ENCODE assay signal across 8 mouse cellular contexts in the genomic region with DNA sequence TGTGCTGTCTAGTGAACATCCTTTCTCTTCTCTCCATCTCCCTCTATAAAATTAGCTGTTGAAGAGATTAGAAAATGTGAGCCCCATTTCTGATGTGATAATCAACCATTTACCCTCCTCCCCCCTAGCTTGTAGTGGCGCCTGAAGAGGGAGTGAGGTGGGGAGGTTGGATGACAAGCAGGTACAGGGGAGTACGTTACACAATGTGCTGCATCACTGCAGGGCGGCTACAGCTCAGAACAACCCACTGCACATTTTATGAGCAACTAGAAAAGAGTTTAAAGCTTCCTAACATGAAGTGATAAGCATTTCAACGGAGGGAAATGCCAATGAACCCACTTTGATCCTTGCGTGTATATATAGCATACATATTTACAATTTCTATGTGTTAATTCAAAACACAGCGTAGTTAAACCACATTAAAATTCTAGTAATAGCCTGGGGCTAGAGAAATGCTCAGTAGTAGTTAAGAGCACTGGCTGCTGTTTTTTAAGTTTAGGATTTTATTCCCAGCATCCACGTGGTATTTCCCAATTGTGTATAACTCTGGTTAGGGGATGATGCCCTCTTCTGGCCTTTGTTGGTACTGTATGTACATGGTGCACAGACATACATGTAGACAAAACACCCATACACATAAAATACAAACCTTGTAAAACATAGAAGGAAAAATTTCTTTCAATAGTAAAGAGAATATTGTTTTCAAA. TPM values are rescaled to one million over a fixed set of nuclear protein-coding genes. Genes with fewer than 3 reads are reported as not detected.
DNase-seq lines count a peak whose midpoint lies in the region; ATAC-seq and TF ChIP-seq lines count a peak whose summit lies in the region.

No protein-coding gene starts in this region.

- no peaks in the 10 kb centered on the region for H3K36me3 ChIP-seq in embryonic facial prominence, embryonic 11.5 days (replicated peaks; ENCODE audit: control insufficient read depth, insufficient read depth, low read depth, low read length)
- H3K36me3 ChIP-seq in lung, postnatal 0 days (ENCODE audit: insufficient read depth, low read length), result no peaks in the 10 kb centered on the region

- no peaks in the 10 kb centered on the region for H3K9me3 ChIP-seq in embryonic facial prominence, embryonic 11.5 days (replicated peaks; ENCODE audit: control insufficient read depth, low read length)
- no peaks in the 10 kb centered on the region for H3K9me3 ChIP-seq in lung, postnatal 0 days (ENCODE audit: low read length)

- TF ChIP-seq CTCF in lung, postnatal 0 days (IDR thresholded peaks at IDR 0.05), result peak; percentile 82

- no peaks in the 10 kb centered on the region for H3K4me1 ChIP-seq in embryonic facial prominence, embryonic 11.5 days (ENCODE audit: control insufficient read depth, insufficient read depth, low read length)
- H3K4me1 ChIP-seq in lung, postnatal 0 days (ENCODE audit: insufficient read depth, low read depth, low read length), result no peaks in the 10 kb centered on the region

- no peak for ATAC-seq in CD4-positive, CD25-positive, alpha-beta regulatory T cell, adult 4 months
- no peak for ATAC-seq in embryonic facial prominence, embryonic 11.5 days (replicated peaks; ENCODE audit: insufficient number of reproducible peaks, low FRiP score, low TSS enrichment, low read depth)
- no peak for ATAC-seq in lung, postnatal 0 days

- 74% methylated on average over 7 of the region's 7 CpGs for WGBS in embryonic facial prominence, embryonic 11.5 days
- 59% methylated on average over 7 of the region's 7 CpGs for WGBS in lung, postnatal 0 days

- H3K4me3 ChIP-seq in embryonic facial prominence, embryonic 11.5 days (ENCODE audit: low read depth, low read length), result no peak overlapping the region
- no peak overlapping the region for H3K4me3 ChIP-seq in lung, postnatal 0 days (ENCODE audit: low read depth, low read length)

- no peak overlapping the region for H3K9ac ChIP-seq in embryonic facial prominence, embryonic 11.5 days (replicated peaks; ENCODE audit: low read length)
- H3K9ac ChIP-seq in lung, postnatal 0 days (replicated peaks; ENCODE audit: low read depth), result no peak overlapping the region

- no peak overlapping the region for H3K4me2 ChIP-seq in embryonic facial prominence, embryonic 11.5 days (ENCODE audit: low read depth, low read length)
- no peak overlapping the region for H3K4me2 ChIP-seq in lung, postnatal 0 days (replicated peaks; ENCODE audit: low read depth, low read length)

- no peak overlapping the region for H3K27ac ChIP-seq in embryonic facial prominence, embryonic 11.5 days (replicated peaks; ENCODE audit: low read depth, low read length)
- no peak overlapping the region for H3K27ac ChIP-seq in lung, postnatal 0 days (ENCODE audit: low read length)

- no peak for TF ChIP-seq EP300 in lung, postnatal 0 days (IDR thresholded peaks at IDR 0.05)

- H3K27me3 ChIP-seq in embryonic facial prominence, embryonic 11.5 days (ENCODE audit: control insufficient read depth, insufficient read depth, low read length), result no peaks in the 10 kb centered on the region
- no peaks in the 10 kb centered on the region for H3K27me3 ChIP-seq in lung, postnatal 0 days (replicated peaks; ENCODE audit: insufficient read depth, low read length)

- peak; percentile 34 for DNase-seq in CD4-positive, CD25-positive, alpha-beta regulatory T cell, adult 2 months (ENCODE audit: low read depth, low spot score)
- peak; percentile 45 for DNase-seq in right cerebral cortex, adult 18-20 months
- no peak for DNase-seq in right cerebral cortex, postnatal 25 days
- DNase-seq in embryonic facial prominence, embryonic 11.5 days (ENCODE audit: low spot score), result peak; percentile 75
- DNase-seq in kidney, adult 9 months, result peak; percentile 68
- DNase-seq in lung, postnatal 0 days (ENCODE audit: low spot score), result peak; percentile 59
- DNase-seq in right cerebral cortex, postnatal 14 days, result peak; percentile 78

RNA-seq across cellular contexts. Expression of gene 1500015O10Rik, which starts 7.6 kb away (rescaled TPM):
- polyA plus RNA-seq in CD4-positive, CD25-positive, alpha-beta regulatory T cell, adult 4 months (2017; shearing (Covaris generic)), result not detected
- 0.40 and 0.48 TPM in 2 replicates for polyA plus RNA-seq in embryonic facial prominence, embryonic 11.5 days (2014; fragmentation: Nextera tagmentation; extraction: Ambion mirVana)
- polyA plus RNA-seq in lung, postnatal 0 days (2015; fragmentation: Nextera tagmentation; extraction: Ambion mirVana), result 15.6 and 16.1 TPM in 2 replicates

Comparison
In these comparisons a context has a peak if more than half of its experiments do, and no peak if none do; other contexts are left out.
1. RNA of gene 1500015O10Rik, which starts 7.6 kb away (polyA plus RNA-seq): 15.6 to 16.1 TPM in lung, postnatal 0 days; 0.40 to 0.48 TPM in embryonic facial prominence, embryonic 11.5 days and not detected in CD4-positive, CD25-positive, alpha-beta regulatory T cell, adult 4 months; every median in the first group is over 10 times any median in the second.